Mouse (Mus musculus) heart, adult 18-20 months (tissue): ENCODE data around the gene Agpat2. TPM values are rescaled to one million over a fixed set of nuclear protein-coding genes. Genes with fewer than 3 reads are reported as not detected.

Experiments
- DNase-seq, 2 experiments: peaks; one replicate each; pipeline ENCODE4 v3.0.0; 2021 to 2022; ENCODE audit warnings: mixed read lengths in 1 of 2
- total RNA-seq, 2 experiments: library from RNA; stranded (reverse); gene quantifications; 2 replicates each; pipeline ENCODE4 v1.2.3; 2021

Agpat2 gene
- total RNA-seq, 2 experiments from 2014 or later, result 53.9 to 88.6 TPM

- no peak for DNase-seq
Measured at GRCm38 (mm10) chr2:26595725-26596435, 8.3 kb downstream of the Agpat2 start.

GRCm38 (mm10) chr2:26594934-26595724 lies 9.1 kb downstream of the Agpat2 start:
- peak in 1 of 2 experiments; percentile 39 for DNase-seq

GRCm38 (mm10) chr2:26594461-26594933 lies 9.7 kb downstream of the Agpat2 start:
- no peak for DNase-seq

GRCm38 (mm10) chr2:26594022-26594346 lies 10.2 kb downstream of the Agpat2 start:
- peak; percentile 81 to 83 for DNase-seq

- no peak for DNase-seq
Measured at GRCm38 (mm10) chr2:26593211-26594021, 10.8 kb downstream of the Agpat2 start.

GRCm38 (mm10) chr2:26591416-26591815 lies 12.8 kb downstream of the Agpat2 start:
- DNase-seq, result no peak

- no peak for DNase-seq
Measured at GRCm38 (mm10) chr2:26590962-26591361, 13.3 kb downstream of the Agpat2 start.

GRCm38 (mm10) chr2:26590282-26590681 lies 13.9 kb downstream of the Agpat2 start:
- no peak for DNase-seq

- DNase-seq, result no peak
Measured at GRCm38 (mm10) chr2:26589284-26589683, 14.9 kb downstream of the Agpat2 start.

- peak in 1 of 2 experiments; percentile 18 for DNase-seq
Measured at GRCm38 (mm10) chr2:26588573-26588972, 15.6 kb downstream of the Agpat2 start.

GRCm38 (mm10) chr2:26587044-26587405 lies 17.2 kb downstream of the Agpat2 start:
- no peak for DNase-seq

GRCm38 (mm10) chr2:26586294-26587043 lies 17.7 kb downstream of the Agpat2 start, which contains the start of gene Gm20532:
Gm20532 (plus strand) TSS chr2:26586639.
- peak; percentile 64 to 76 for DNase-seq

GRCm38 (mm10) chr2:26585713-26586112 lies 18.5 kb downstream of the Agpat2 start:
- DNase-seq, result peak; percentile 65 to 66

GRCm38 (mm10) chr2:26583640-26584039 lies 20.6 kb downstream of the Agpat2 start:
- DNase-seq, result peak; percentile 86 to 94

GRCm38 (mm10) chr2:26582741-26583140 lies 21.5 kb downstream of the Agpat2 start:
- DNase-seq, result peak in 1 of 2 experiments; percentile 50

GRCm38 (mm10) chr2:26582203-26582602 lies 22.0 kb downstream of the Agpat2 start:
- peak; percentile 56 to 76 for DNase-seq

GRCm38 (mm10) chr2:26580751-26581150 lies 23.5 kb downstream of the Agpat2 start:
- peak; percentile 25 to 64 for DNase-seq

- peak in 1 of 2 experiments; percentile 18 for DNase-seq
Measured at GRCm38 (mm10) chr2:26579714-26580113, 24.5 kb downstream of the Agpat2 start, which contains the start of gene Egfl7. Egfl7 (plus strand) TSS chr2:26580014.

- DNase-seq, result peak; percentile 72 to 93
Measured at GRCm38 (mm10) chr2:26578369-26578768, 25.8 kb downstream of the Agpat2 start.

GRCm38 (mm10) chr2:26576462-26576861 lies 27.8 kb downstream of the Agpat2 start:
- no peak for DNase-seq

GRCm38 (mm10) chr2:26575865-26576264 lies 28.4 kb downstream of the Agpat2 start:
- DNase-seq, result peak; percentile 74 to 89

GRCm38 (mm10) chr2:26575378-26575777 lies 28.8 kb downstream of the Agpat2 start:
- no peak for DNase-seq
